Mouse (Mus musculus): Measurements from ENCODE around the gene Dapk1. TPM values are rescaled to one million over a fixed set of nuclear protein-coding genes. Genes with fewer than 3 reads are reported as not detected.

Dapk1 gene
- polyA plus RNA-seq, 1 experiment from 2014 or later, result 3.3 TPM

DNA sequence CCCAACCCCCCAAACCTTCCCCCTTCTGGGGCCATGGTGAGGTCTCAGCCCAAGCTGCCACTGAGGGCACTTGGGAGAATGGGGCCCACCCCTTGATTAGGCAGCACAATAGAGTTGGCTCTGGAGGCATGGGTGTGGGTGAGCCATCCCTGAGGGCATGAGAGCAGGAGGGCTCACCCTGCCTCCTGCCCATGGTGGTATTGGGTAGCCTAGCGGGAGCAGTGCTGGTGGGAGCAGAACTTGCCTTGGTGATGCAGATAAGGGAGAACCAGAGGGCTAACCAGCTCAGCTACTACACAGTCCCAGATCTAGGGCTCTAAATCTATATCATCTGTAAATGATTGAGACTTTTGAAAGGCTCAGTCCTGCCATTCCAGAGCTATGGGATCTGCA is 32.2 kb upstream of the Dapk1 start:
- 83% methylated on average over 1 of the region's 1 CpGs for WGBS
- TF ChIP-seq CTCF (IDR thresholded peaks at IDR 0.05; ENCODE audit: low read depth), result no peak

DNA sequence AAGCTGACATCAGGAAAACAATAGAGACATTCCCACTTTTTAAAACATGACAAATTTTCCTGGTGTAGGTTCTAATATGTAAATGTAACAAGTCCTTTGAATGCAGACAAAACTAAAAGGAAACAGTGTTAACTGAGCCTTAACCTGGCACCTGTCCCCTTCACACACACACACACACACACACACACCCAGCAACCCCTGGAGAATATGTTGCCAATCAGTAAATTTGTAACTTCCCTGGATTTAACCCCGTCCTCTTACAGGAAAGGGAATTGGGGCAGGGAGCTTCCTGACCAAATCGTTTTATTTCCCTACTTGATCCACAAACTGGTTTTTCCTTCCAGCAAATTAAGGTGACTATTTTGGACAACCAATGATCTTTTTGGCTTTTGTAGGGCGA is 28.2 kb upstream of the Dapk1 start:
- TF ChIP-seq CTCF (IDR thresholded peaks at IDR 0.05; ENCODE audit: low read depth), result no peak
- Histone ChIP-seq H3K27me3 (replicated peaks; ENCODE audit: control insufficient read depth, insufficient read depth, low read length) (no peaks in the 10 kb centered on the region), H3K9me3 (ENCODE audit: control insufficient read depth) (no peaks in the 10 kb centered on the region), H3K36me3 (ENCODE audit: control insufficient read depth, insufficient read depth) (no peaks in the 10 kb centered on the region), H3K4me1 (replicated peaks; ENCODE audit: control insufficient read depth, insufficient read depth, low read length) (no peaks in the 10 kb centered on the region), H3K4me2 (replicated peaks; ENCODE audit: low read depth) (no peak overlapping the region), H3K4me3 (ENCODE audit: low read depth, low read length) (no peak overlapping the region), H3K9ac (ENCODE audit: low read depth, low read length) (no peak overlapping the region), H3K27ac (ENCODE audit: low read depth, low read length) (no peak overlapping the region)
- 79% methylated on average over 3 of the region's 3 CpGs for WGBS
- ATAC-seq, result no peak

More for the DNA sequence above, 32.2 kb upstream of the Dapk1 start:
- Histone ChIP-seq H3K27ac (ENCODE audit: low read depth, low read length) (no peak overlapping the region), H3K36me3 (ENCODE audit: control insufficient read depth, insufficient read depth) (no peaks in the 10 kb centered on the region), H3K4me3 (ENCODE audit: low read depth, low read length) (no peak overlapping the region), H3K4me1 (replicated peaks; ENCODE audit: control insufficient read depth, insufficient read depth, low read length) (no peaks in the 10 kb centered on the region), H3K4me2 (replicated peaks; ENCODE audit: low read depth) (no peak overlapping the region), H3K9ac (ENCODE audit: low read depth, low read length) (no peak overlapping the region), H3K9me3 (ENCODE audit: control insufficient read depth) (no peaks in the 10 kb centered on the region), H3K27me3 (replicated peaks; ENCODE audit: control insufficient read depth, insufficient read depth, low read length) (no peaks in the 10 kb centered on the region)
- ATAC-seq, result no peak

DNA sequence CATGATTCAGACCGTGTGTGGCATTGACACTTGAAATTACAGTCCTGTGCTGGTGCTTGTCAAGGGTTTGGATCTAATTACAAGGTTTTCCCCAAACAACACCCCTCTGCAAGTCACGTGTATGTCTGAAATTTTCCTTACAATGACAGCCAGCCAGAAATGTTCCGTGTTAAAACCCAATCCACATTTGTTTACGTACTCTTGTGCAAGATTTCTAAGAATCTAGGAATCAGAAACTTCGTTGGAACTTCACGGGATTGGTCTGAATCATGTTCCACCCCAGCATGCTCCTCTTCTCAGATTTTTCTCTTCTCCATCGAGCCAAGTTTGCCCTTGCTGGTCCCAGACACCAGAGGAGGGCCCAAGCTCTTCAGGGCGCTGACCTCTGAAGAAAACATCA is 27.8 kb upstream of the Dapk1 start:
- TF ChIP-seq CTCF (IDR thresholded peaks at IDR 0.05; ENCODE audit: low read depth), result no peak
- Histone ChIP-seq H3K9me3 (ENCODE audit: control insufficient read depth) (no peaks in the 10 kb centered on the region), H3K4me2 (replicated peaks; ENCODE audit: low read depth) (no peak overlapping the region), H3K27me3 (replicated peaks; ENCODE audit: control insufficient read depth, insufficient read depth, low read length) (no peaks in the 10 kb centered on the region), H3K9ac (ENCODE audit: low read depth, low read length) (no peak overlapping the region), H3K4me1 (replicated peaks; ENCODE audit: control insufficient read depth, insufficient read depth, low read length) (no peaks in the 10 kb centered on the region), H3K27ac (ENCODE audit: low read depth, low read length) (no peak overlapping the region), H3K4me3 (ENCODE audit: low read depth, low read length) (no peak overlapping the region), H3K36me3 (ENCODE audit: control insufficient read depth, insufficient read depth) (no peaks in the 10 kb centered on the region)
- ATAC-seq, result no peak
- 63% methylated on average over 8 of the region's 8 CpGs for WGBS

DNA sequence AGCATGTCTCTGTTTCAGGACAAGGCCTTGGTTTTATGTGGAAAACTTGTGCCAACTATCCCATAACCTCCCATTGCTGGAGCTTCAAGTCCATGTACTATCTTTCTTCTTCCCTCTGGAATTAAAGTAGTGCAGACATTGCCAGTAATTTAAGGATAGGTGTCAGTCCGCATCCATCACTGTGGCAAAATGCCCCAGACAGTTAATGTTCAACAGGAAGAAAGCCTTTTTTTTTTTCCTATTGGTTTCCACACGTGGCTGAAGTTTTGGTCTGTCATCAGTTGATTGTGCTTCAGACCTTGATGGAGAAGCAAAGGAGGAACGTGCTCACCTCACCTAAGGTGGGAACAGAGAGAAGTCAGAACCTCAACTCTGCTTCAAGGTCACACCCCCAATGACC is 23.2 kb upstream of the Dapk1 start:
- TF ChIP-seq CTCF (IDR thresholded peaks at IDR 0.05; ENCODE audit: low read depth), result no peak
- H3K4me1 ChIP-seq (replicated peaks; ENCODE audit: control insufficient read depth, insufficient read depth, low read length), result no peaks in the 10 kb centered on the region
- H3K4me3 ChIP-seq (ENCODE audit: low read depth, low read length), result no peak overlapping the region
- no peak for ATAC-seq
- H3K4me2 ChIP-seq (replicated peaks; ENCODE audit: low read depth), result no peak overlapping the region
- H3K9ac ChIP-seq (ENCODE audit: low read depth, low read length), result no peak overlapping the region
- no peak overlapping the region for H3K27ac ChIP-seq (ENCODE audit: low read depth, low read length)
- no peaks in the 10 kb centered on the region for H3K36me3 ChIP-seq (ENCODE audit: control insufficient read depth, insufficient read depth)
- no peaks in the 10 kb centered on the region for H3K27me3 ChIP-seq (replicated peaks; ENCODE audit: control insufficient read depth, insufficient read depth, low read length)
- H3K9me3 ChIP-seq (ENCODE audit: control insufficient read depth), result no peaks in the 10 kb centered on the region
- WGBS, result 58% methylated on average over 3 of the region's 3 CpGs

DNA sequence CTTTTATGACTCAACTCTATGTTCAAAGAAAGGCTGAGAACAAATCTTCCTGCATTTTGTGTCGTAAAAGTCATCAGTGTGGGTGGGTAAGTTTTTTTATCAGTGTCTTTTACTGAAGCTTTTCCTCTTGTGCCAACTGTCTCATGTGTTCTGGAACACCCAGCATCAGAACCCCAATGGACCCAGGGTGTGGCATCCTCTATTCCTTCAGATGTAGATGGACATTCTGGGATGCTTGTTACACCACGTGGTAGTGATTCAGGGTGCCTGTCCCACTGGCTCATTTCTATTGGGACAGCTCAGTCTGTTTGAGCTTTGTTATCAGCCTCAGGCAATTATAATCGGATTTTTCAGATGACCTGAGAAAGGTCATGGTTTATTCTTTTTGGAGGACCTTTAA is 6.9 kb upstream of the Dapk1 start:
- no peak for TF ChIP-seq CTCF (IDR thresholded peaks at IDR 0.05; ENCODE audit: low read depth)
- no peak overlapping the region for H3K4me2 ChIP-seq (replicated peaks; ENCODE audit: low read depth)
- H3K27me3 ChIP-seq (replicated peaks; ENCODE audit: control insufficient read depth, insufficient read depth, low read length), result no peaks in the 10 kb centered on the region
- no peaks in the 10 kb centered on the region for H3K36me3 ChIP-seq (ENCODE audit: control insufficient read depth, insufficient read depth)
- no peaks in the 10 kb centered on the region for H3K9me3 ChIP-seq (ENCODE audit: control insufficient read depth)
- ATAC-seq, result no peak
- H3K4me3 ChIP-seq (ENCODE audit: low read depth, low read length), result no peak overlapping the region
- no peak overlapping the region for H3K9ac ChIP-seq (ENCODE audit: low read depth, low read length)
- 56% methylated on average over 3 of the region's 3 CpGs for WGBS
- no peak overlapping the region for H3K27ac ChIP-seq (ENCODE audit: low read depth, low read length)
- H3K4me1 ChIP-seq (replicated peaks; ENCODE audit: control insufficient read depth, insufficient read depth, low read length), result no peaks in the 10 kb centered on the region

- Histone ChIP-seq H3K4me2 (replicated peaks; ENCODE audit: low read depth) (no peak overlapping the region), H3K4me1 (replicated peaks; ENCODE audit: control insufficient read depth, insufficient read depth, low read length) (no peaks in the 10 kb centered on the region), H3K27ac (ENCODE audit: low read depth, low read length) (no peak overlapping the region), H3K27me3 (replicated peaks; ENCODE audit: control insufficient read depth, insufficient read depth, low read length) (no peaks in the 10 kb centered on the region), H3K9ac (ENCODE audit: low read depth, low read length) (no peak overlapping the region), H3K36me3 (ENCODE audit: control insufficient read depth, insufficient read depth) (no peaks in the 10 kb centered on the region), H3K4me3 (ENCODE audit: low read depth, low read length) (no peak overlapping the region), H3K9me3 (ENCODE audit: control insufficient read depth) (no peaks in the 10 kb centered on the region)
- no peak for ATAC-seq
- no peak for TF ChIP-seq CTCF (IDR thresholded peaks at IDR 0.05; ENCODE audit: low read depth)
- 69% methylated on average over 6 of the region's 6 CpGs for WGBS
Measured at GRCm38 (mm10) chr13:60595519-60595918, 6.2 kb upstream of the Dapk1 start.
